Mouse (Mus musculus): ENCODE measurements around the gene Frmpd1. TPM values are rescaled to one million over a fixed set of nuclear protein-coding genes. Genes with fewer than 3 reads are reported as not detected.

Frmpd1 gene
- 13.8 and 20.5 TPM in 2 replicates for total RNA-seq (2014; rRNA removed)
- 4.6 and 4.8 TPM in 2 replicates for polyA plus RNA-seq (2015; fragmentation: Nextera tagmentation; extraction: Ambion mirVana)

DNA sequence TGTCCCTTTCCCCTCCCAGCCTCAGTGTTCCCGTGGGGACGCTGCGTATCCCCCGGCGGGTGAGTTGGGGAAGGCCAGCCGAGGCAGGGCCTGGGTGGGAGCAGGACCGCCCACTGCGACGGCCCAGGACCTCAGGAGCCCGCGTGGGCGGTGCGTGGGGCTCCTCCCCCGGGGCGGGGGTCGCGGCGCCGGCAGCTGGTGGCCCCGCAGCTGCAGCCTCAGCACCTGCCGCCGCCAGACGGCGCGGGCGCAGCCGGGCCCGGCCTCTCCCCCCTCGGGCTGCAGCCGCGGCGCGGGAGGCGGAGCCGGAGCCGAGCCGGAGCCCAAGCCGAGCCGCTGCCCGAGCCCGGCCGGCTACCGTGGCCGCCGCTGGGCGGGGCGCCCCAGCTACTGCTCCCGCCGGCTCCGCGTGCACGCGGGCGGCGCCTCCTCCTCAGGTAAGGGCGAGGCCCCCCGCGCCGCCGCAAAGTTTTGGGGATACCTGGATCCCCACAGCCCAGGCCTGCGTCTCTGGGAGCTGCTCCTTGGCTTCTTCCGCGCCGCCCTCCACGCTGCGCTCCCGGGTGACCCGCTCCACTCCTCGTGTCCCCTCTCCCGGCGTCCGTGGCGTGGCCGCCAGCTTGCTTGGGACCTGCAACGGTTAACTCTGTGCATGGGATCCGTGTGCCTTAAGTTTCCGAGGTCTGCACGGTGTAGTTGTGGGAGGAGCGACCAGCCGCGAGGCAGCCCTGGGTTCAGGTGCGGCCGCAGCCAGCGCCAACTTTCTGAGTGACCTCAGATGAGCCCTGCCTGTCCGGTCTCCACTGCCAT, at the start of gene Frmpd1:
TSS of gene Frmpd1 (plus strand) at position 355 of the 810 bp plus-strand sequence.
- Histone ChIP-seq H3K27ac (peak within 1 kb of the TSS; percentile 64), H3K4me2 (ENCODE audit: low read depth, low read length) (peak within 1 kb of the TSS; percentile 98), H3K36me3 (ENCODE audit: insufficient read depth, low read length) (no peaks in the 10 kb centered on the region), H3K9me3 (ENCODE audit: low read length) (no peaks in the 10 kb centered on the region), H3K27me3 (ENCODE audit: insufficient read depth, low read length) (no peaks in the 10 kb centered on the region), H3K4me1 (ENCODE audit: insufficient read depth, low read length) (peaks cover 5% of the 10 kb centered on the region; the same call in 1 of the 2 replicates), H3K4me3 (ENCODE audit: low read length) (peak within 1 kb of the TSS; percentile 76), H3K9ac (replicated peaks; ENCODE audit: low read length) (peak within 1 kb of the TSS; percentile 69)
- WGBS = 2% methylated on average over 53 of the region's 85 CpGs
- TF ChIP-seq CTCF (IDR thresholded peaks at IDR 0.05; ENCODE audit: low read depth) = no peak
- ATAC-seq (peak; percentile 80), DNase-seq (ENCODE audit: low spot score) (peak; percentile 83)

DNA sequence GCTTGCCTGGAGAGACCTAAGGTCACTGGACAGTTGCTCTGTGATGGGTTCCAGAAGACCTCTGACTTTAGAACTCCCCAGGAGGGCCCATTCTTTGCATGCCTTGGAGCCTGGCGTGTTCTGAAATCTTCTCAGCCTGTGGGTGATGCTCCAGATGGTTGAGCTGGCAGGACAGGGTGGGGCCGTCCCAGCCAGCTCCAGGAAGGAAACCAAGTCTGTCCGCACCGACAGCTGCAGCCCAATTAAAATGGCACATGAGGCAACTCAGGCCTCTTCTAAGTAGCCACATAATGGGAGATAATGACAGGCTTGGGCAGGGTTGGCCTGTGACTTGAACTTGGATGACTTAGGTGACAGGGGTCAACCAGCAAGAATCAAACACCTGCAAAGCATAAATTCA, 47.0 kb upstream of the Frmpd1 start:
- no peak for DNase-seq (ENCODE audit: low spot score)
- 48% methylated on average over 4 of the region's 4 CpGs for WGBS
- H3K36me3 ChIP-seq (ENCODE audit: insufficient read depth, low read length) = no peaks in the 10 kb centered on the region
- H3K4me1 ChIP-seq (ENCODE audit: insufficient read depth, low read length) = peaks cover 1% of the 10 kb centered on the region; the same call in 1 of the 2 replicates
- H3K9ac ChIP-seq (replicated peaks; ENCODE audit: low read length) = no peak overlapping the region
- no peak for ATAC-seq
- H3K27ac ChIP-seq = no peak overlapping the region
- no peaks in the 10 kb centered on the region; the same call in 1 of the 2 replicates for H3K27me3 ChIP-seq (ENCODE audit: insufficient read depth, low read length)
- no peak overlapping the region for H3K4me3 ChIP-seq (ENCODE audit: low read length)
- no peak for TF ChIP-seq CTCF (IDR thresholded peaks at IDR 0.05; ENCODE audit: low read depth)
- H3K4me2 ChIP-seq (ENCODE audit: low read depth, low read length) = no peak overlapping the region
- H3K9me3 ChIP-seq (ENCODE audit: low read length) = no peaks in the 10 kb centered on the region

DNA sequence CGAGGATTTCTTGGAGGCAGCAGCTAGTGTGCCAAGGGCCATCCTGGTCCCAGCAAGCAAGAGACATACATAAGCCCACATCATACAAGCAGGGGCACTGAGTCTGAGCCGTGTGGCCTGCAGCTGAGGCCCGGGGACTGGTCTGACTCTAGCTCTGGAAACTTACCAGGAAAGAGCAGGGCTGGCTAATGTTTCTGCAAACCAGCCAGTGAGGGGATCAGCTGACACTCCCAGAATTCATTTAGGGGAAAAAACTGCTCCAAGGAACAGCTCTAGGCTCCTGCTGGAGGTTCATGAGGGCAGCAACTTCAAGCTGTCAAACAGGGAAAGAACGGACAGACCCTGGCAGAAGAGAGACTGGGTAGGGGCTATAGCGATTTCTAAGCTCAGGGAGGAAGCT, 42.8 kb upstream of the Frmpd1 start:
- no peaks in the 10 kb centered on the region for H3K9me3 ChIP-seq (ENCODE audit: low read length)
- H3K27me3 ChIP-seq (ENCODE audit: insufficient read depth, low read length) = no peaks in the 10 kb centered on the region; the same call in 1 of the 2 replicates
- H3K4me1 ChIP-seq (ENCODE audit: insufficient read depth, low read length) = peaks cover 16% of the 10 kb centered on the region
- no peak overlapping the region for H3K9ac ChIP-seq (replicated peaks; ENCODE audit: low read length)
- DNase-seq (ENCODE audit: low spot score) (peak; percentile 27), ATAC-seq (peak; percentile 46)
- H3K4me3 ChIP-seq (ENCODE audit: low read length) = no peak overlapping the region
- 47% methylated on average over 5 of the region's 5 CpGs for WGBS
- H3K36me3 ChIP-seq (ENCODE audit: insufficient read depth, low read length) = no peaks in the 10 kb centered on the region
- 0 out of 2 replicates have a peak, but pooled peaks have one; percentile 2 for TF ChIP-seq CTCF (IDR thresholded peaks at IDR 0.05; ENCODE audit: low read depth)
- H3K4me2 ChIP-seq (ENCODE audit: low read depth, low read length) = no peak overlapping the region
- peak overlapping the region; percentile 51; the same call in 1 of the 2 replicates for H3K27ac ChIP-seq

DNA sequence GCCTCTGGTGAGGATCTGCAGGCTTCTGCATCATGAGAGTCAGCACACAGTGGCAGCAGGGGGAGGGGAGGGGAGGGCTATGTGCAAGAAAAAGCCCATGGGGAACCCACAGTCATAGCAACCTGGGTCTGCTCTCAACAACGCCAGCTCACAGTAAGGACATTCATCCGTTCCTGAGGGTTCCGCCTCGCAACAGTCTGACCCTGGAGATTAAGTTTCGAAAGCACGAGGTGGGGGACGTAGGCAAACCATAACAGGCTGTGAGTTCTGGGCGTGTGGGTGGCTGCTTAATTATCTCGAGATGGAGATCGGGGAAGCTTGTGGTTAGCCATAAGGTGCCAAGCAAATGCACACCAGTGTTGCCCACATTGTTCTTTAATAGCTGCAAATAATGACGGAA, 42.3 kb upstream of the Frmpd1 start:
- Histone ChIP-seq H3K27me3 (ENCODE audit: insufficient read depth, low read length) (no peaks in the 10 kb centered on the region; the same call in 1 of the 2 replicates), H3K4me3 (ENCODE audit: low read length) (no peak overlapping the region), H3K4me2 (ENCODE audit: low read depth, low read length) (peak overlapping the region; percentile 25), H3K9me3 (ENCODE audit: low read length) (no peaks in the 10 kb centered on the region), H3K9ac (replicated peaks; ENCODE audit: low read length) (no peak overlapping the region), H3K27ac (peak overlapping the region; percentile 51; the same call in 1 of the 2 replicates), H3K4me1 (ENCODE audit: insufficient read depth, low read length) (peaks cover 16% of the 10 kb centered on the region), H3K36me3 (ENCODE audit: insufficient read depth, low read length) (no peaks in the 10 kb centered on the region)
- WGBS = 18% methylated on average over 11 of the region's 11 CpGs
- peak; percentile 80 for DNase-seq (ENCODE audit: low spot score)
- ATAC-seq = peak; percentile 93
- TF ChIP-seq CTCF (IDR thresholded peaks at IDR 0.05; ENCODE audit: low read depth) = no peak

DNA sequence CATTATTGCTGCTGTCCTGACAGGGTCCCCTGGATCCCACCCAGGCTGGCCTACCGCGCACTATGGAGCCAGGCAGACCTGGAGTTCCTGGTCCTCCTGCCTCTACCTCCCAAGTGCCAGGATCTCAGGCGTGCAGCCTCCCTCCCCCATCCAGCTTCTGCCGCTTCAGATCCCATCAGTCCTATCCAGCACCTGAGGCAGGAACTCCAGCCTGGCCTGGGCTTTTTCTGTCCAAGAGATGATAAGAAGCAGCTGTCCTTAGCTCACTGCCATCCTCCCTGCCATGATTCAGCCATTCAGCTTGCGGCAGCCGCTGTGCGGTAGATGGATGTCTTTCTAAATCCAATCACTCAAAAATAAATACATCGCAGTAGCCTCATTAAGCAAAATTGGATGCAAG, 41.7 kb upstream of the Frmpd1 start:
- H3K27me3 ChIP-seq (ENCODE audit: insufficient read depth, low read length) = no peaks in the 10 kb centered on the region; the same call in 1 of the 2 replicates
- peak overlapping the region; percentile 51; the same call in 1 of the 2 replicates for H3K27ac ChIP-seq
- H3K4me3 ChIP-seq (ENCODE audit: low read length) = no peak overlapping the region
- no peaks in the 10 kb centered on the region for H3K9me3 ChIP-seq (ENCODE audit: low read length)
- no peak overlapping the region; the same call in 1 of the 2 replicates for H3K4me2 ChIP-seq (ENCODE audit: low read depth, low read length)
- H3K4me1 ChIP-seq (ENCODE audit: insufficient read depth, low read length) = peaks cover 16% of the 10 kb centered on the region
- DNase-seq (ENCODE audit: low spot score) (peak; percentile 52), ATAC-seq (peak; percentile 50)
- no peak for TF ChIP-seq CTCF (IDR thresholded peaks at IDR 0.05; ENCODE audit: low read depth)
- no peaks in the 10 kb centered on the region for H3K36me3 ChIP-seq (ENCODE audit: insufficient read depth, low read length)
- no peak overlapping the region for H3K9ac ChIP-seq (replicated peaks; ENCODE audit: low read length)
- 41% methylated on average over 8 of the region's 8 CpGs for whole genome bisulfite sequencing

DNA sequence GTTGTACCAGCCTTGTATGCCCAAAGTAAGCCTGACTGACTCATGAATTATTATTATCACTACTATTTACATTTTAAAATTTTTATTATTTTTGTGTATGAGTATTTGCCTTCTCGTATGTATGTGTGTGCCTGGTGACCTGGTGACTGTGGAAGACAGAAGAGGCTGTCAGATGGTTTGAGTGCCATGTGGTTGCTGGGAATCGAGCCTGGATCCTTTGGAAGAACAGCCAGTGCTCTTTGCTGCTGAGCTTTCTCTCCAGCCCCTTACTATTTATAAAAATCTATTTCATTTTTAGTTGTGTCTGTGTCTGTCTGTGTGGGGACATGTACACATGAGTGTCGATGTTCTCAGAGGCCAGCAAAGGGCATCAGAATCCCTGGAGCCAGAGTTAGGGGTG, 28.2 kb upstream of the Frmpd1 start:
- Histone ChIP-seq H3K36me3 (ENCODE audit: insufficient read depth, low read length) (no peaks in the 10 kb centered on the region), H3K9me3 (ENCODE audit: low read length) (no peaks in the 10 kb centered on the region), H3K27ac (no peak overlapping the region), H3K9ac (replicated peaks; ENCODE audit: low read length) (no peak overlapping the region), H3K27me3 (ENCODE audit: insufficient read depth, low read length) (no peaks in the 10 kb centered on the region), H3K4me2 (ENCODE audit: low read depth, low read length) (no peak overlapping the region), H3K4me1 (ENCODE audit: insufficient read depth, low read length) (no peaks in the 10 kb centered on the region), H3K4me3 (ENCODE audit: low read length) (no peak overlapping the region)
- ATAC-seq = no peak
- TF ChIP-seq CTCF (IDR thresholded peaks at IDR 0.05; ENCODE audit: low read depth) = no peak
- 75% methylated on average over 3 of the region's 3 CpGs for WGBS
- no peak for DNase-seq (ENCODE audit: low spot score)

Data from hindbrain, postnatal 0 days (tissue).